Mouse (Mus musculus): ENCODE data around the gene Cd9. TPM values are rescaled to one million over a fixed set of nuclear protein-coding genes. Genes with fewer than 3 reads are reported as not detected.

The Cd9 gene
- polyA plus RNA-seq, 1 experiment from 2014 or later, result 243 TPM

DNA sequence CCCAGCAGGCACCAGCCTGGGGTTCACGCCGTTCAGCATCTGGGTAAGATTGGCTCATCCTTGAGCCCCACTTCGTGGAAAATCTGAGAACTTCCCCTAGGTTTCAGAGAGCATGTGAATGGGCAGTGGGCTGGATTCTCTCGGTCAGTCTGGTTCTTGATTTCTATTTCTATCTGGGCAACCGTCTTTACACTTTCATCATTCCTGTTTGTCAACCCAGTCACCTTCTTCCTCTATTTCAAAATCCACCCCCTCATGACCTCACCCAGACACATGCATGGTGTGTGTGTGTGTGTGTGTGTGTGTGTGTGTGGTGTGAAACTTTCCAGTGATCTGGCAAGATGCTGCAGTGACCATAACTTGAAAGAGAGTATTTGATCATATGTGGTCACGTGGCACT is 49.2 kb downstream of the Cd9 start:
- Histone ChIP-seq H3K27ac (ENCODE audit: low read depth) (no peak overlapping the region), H3K4me3 (ENCODE audit: low read depth, low read length) (no peak overlapping the region), H3K4me2 (ENCODE audit: low read depth, low read length) (no peak overlapping the region), H3K9ac (replicated peaks) (no peak overlapping the region), H3K9me3 (ENCODE audit: low read length) (no peaks in the 10 kb centered on the region), H3K4me1 (ENCODE audit: insufficient read depth) (no peaks in the 10 kb centered on the region), H3K36me3 (replicated peaks; ENCODE audit: insufficient read depth, low read length) (no peaks in the 10 kb centered on the region), H3K27me3 (ENCODE audit: insufficient read depth, low read length) (no peaks in the 10 kb centered on the region)
- ATAC-seq (peak; percentile 80), DNase-seq (peak; percentile 56)
- TF ChIP-seq CTCF (IDR thresholded peaks at IDR 0.05; ENCODE audit: low read depth) (no peak), EP300 (IDR thresholded peaks at IDR 0.05; ENCODE audit: low read depth) (0 out of 2 replicates have a peak, but pooled peaks have one; percentile 22)
- 38% methylated on average over 6 of the region's 6 CpGs for WGBS (ENCODE audit: insufficient replicate concordance)

DNA sequence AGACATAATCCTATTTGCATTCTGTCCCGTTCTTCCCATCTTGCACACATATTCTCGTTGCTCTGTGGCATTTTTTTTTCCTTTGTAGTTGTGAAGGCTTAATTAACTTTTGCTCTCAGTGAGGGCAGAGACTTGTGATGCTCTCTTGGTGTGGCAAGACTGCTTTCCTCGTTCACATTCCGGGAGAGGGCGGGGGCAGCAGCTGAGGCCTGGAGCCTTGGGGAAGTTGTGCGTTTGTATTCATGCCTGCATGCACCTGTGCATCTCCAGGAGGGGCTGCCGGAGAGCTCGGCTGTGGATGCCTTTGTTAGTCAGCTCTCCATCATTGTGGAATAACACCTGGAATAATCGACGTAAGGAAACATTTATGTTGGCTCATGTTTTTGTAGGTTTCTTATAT is 52.0 kb downstream of the Cd9 start:
- Histone ChIP-seq H3K4me2 (ENCODE audit: low read depth, low read length) (no peak overlapping the region), H3K4me3 (ENCODE audit: low read depth, low read length) (no peak overlapping the region), H3K9ac (replicated peaks) (no peak overlapping the region), H3K27ac (ENCODE audit: low read depth) (no peak overlapping the region), H3K4me1 (ENCODE audit: insufficient read depth) (no peaks in the 10 kb centered on the region), H3K27me3 (ENCODE audit: insufficient read depth, low read length) (no peaks in the 10 kb centered on the region), H3K36me3 (replicated peaks; ENCODE audit: insufficient read depth, low read length) (no peaks in the 10 kb centered on the region), H3K9me3 (ENCODE audit: low read length) (no peaks in the 10 kb centered on the region)
- ATAC-seq (no peak), DNase-seq (no peak)
- 71% methylated on average over 10 of the region's 10 CpGs for WGBS (ENCODE audit: insufficient replicate concordance)
- TF ChIP-seq CTCF (IDR thresholded peaks at IDR 0.05; ENCODE audit: low read depth) (no peak), EP300 (IDR thresholded peaks at IDR 0.05; ENCODE audit: low read depth) (no peak)

DNA sequence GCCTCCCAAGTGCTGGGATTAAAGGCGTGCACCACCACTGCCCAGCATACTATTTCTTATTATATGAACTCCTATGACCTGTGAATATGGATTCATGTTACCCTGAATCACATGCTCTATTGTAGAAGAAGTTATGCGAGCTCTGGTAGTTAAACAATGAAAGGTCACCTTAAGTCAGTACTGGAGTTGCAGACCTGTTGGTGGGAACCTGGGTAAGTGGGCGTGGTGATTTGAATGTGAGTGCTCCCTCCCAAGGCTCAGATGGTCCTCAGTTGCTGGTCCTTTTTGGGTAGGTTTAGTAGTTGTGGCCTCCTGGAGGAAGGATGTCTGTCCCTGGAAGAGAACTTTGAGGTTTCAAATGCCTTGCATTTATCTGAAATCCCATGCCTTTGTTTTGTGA is 57.8 kb downstream of the Cd9 start:
- Histone ChIP-seq H3K9ac (replicated peaks) (no peak overlapping the region), H3K9me3 (ENCODE audit: low read length) (no peaks in the 10 kb centered on the region), H3K36me3 (replicated peaks; ENCODE audit: insufficient read depth, low read length) (no peaks in the 10 kb centered on the region), H3K4me3 (ENCODE audit: low read depth, low read length) (no peak overlapping the region), H3K4me1 (ENCODE audit: insufficient read depth) (0 out of 2 replicates have a peak, but pooled peaks cover 7% of the 10 kb centered on the region), H3K27ac (ENCODE audit: low read depth) (no peak overlapping the region), H3K27me3 (ENCODE audit: insufficient read depth, low read length) (no peaks in the 10 kb centered on the region), H3K4me2 (ENCODE audit: low read depth, low read length) (no peak overlapping the region)
- 74% methylated on average over 3 of the region's 3 CpGs for WGBS (ENCODE audit: insufficient replicate concordance)
- TF ChIP-seq CTCF (IDR thresholded peaks at IDR 0.05; ENCODE audit: low read depth), result no peak
- no peak for TF ChIP-seq EP300 (IDR thresholded peaks at IDR 0.05; ENCODE audit: low read depth)
- DNase-seq (no peak), ATAC-seq (no peak)

DNA sequence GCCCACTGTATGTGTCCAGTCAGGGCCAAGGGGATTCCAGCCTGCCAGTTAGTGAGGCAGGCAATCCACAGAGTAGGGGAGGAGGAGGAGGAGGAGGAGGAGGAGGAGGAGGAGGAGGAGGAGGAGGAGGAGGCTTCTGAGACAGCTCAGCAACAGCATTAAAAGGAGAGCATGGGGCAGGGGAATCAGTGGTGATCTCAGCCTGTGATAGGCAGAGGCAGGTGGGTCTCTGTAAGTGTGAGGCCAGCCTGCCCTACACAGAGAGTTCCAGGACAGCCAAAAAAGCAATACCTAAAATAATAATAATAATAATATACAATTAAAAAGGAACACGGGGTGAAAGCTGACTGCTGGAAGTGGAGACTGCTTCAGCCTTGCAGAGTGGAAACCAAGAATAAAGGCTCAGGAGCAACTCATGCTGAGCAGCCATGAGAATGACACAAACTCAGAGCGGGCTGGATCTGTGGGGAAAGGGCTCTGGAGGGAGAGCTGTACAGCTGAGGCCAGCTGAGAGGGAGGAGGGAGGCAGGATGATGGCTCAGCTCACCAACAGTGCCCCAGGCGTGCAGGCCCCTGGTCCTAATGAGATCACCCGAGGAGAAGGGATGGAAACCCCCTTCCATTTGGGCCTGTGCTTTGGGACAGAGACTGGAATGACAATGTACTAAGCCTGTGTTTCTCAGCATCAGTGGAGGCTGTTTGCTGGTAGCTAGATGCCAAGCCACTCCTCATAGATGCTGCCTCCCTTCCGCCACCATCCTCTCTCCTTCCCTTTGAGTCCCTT is 59.7 kb downstream of the Cd9 start:
- no peak overlapping the region for H3K4me2 ChIP-seq (ENCODE audit: low read depth, low read length)
- peaks cover 7% of the 10 kb centered on the region; the same call in 1 of the 2 replicates for H3K4me1 ChIP-seq (ENCODE audit: insufficient read depth)
- H3K36me3 ChIP-seq (replicated peaks; ENCODE audit: insufficient read depth, low read length), result no peaks in the 10 kb centered on the region
- no peak for DNase-seq
- H3K27ac ChIP-seq (ENCODE audit: low read depth), result no peak overlapping the region
- H3K9ac ChIP-seq (replicated peaks), result no peak overlapping the region
- 71% methylated on average over 5 of the region's 5 CpGs for WGBS (ENCODE audit: insufficient replicate concordance)
- H3K9me3 ChIP-seq (ENCODE audit: low read length), result no peaks in the 10 kb centered on the region
- H3K4me3 ChIP-seq (ENCODE audit: low read depth, low read length), result no peak overlapping the region
- no peaks in the 10 kb centered on the region for H3K27me3 ChIP-seq (ENCODE audit: insufficient read depth, low read length)
- ATAC-seq, result no peak
- TF ChIP-seq CTCF (IDR thresholded peaks at IDR 0.05; ENCODE audit: low read depth), result no peak
- no peak for TF ChIP-seq EP300 (IDR thresholded peaks at IDR 0.05; ENCODE audit: low read depth)

DNA sequence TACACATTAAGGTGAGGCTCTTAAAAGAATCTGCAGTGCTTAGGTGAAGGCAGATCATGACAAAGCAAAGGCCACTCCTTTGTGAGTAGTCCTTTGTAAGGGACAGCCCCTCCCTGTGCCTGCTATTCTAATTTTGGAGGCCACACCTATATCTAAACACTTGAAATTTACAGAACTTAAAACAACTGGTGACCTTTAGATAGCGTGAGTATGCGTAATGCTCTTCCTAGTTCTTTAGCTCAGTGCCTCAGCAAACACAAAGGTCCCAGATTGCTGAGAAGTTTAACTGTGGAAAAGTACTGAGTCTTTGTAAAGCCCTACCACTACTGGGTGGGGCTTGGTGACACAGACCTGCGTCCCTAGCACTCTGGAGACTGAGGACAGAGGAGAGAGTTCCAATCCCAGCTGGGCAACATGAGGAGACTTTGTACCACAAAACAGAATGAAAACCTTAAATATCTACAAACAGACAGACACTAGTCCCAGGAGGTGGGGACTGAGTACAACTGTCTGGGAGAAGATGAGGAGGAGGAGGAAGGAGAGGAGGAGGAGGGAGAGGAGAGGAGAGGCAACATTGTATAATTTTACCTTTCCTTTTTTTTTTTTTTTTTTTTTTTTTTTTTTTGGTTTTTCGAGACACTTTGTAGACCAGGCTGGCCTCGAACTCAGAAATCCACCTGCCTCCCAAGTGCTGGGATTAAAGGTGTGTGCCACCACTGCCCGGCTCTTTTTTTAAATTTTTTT is 60.7 kb downstream of the Cd9 start:
- H3K27ac ChIP-seq (ENCODE audit: low read depth), result no peak overlapping the region; the same call in 1 of the 2 replicates
- DNase-seq, result no peak

DNA sequence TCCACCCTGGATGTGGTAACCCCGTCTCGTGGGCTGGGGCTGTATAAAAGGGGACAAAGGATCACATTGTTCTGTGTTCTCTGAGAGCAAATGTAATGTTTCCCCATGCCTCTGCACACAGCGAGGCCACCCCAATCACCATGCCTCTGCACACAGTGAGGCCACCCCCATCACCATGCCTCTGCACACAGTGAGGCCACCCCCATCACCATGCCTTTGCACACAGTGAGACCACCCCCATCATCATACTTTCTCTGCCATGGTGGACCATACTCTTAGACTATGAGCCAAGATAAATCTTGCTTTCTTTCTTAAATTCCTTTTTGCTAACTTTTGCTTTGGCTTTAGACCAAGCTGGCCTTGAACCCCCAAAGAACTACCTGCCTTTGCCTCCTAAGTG is 61.3 kb downstream of the Cd9 start:
- Histone ChIP-seq H3K27me3 (ENCODE audit: insufficient read depth, low read length) (no peaks in the 10 kb centered on the region), H3K4me3 (ENCODE audit: low read depth, low read length) (no peak overlapping the region), H3K9me3 (ENCODE audit: low read length) (no peaks in the 10 kb centered on the region), H3K4me2 (ENCODE audit: low read depth, low read length) (no peak overlapping the region), H3K4me1 (ENCODE audit: insufficient read depth) (peaks cover 7% of the 10 kb centered on the region; the same call in 1 of the 2 replicates), H3K36me3 (replicated peaks; ENCODE audit: insufficient read depth, low read length) (no peaks in the 10 kb centered on the region), H3K27ac (ENCODE audit: low read depth) (no peak overlapping the region), H3K9ac (replicated peaks) (no peak overlapping the region)
- DNase-seq (no peak), ATAC-seq (no peak)
- 71% methylated on average over 3 of the region's 3 CpGs for WGBS (ENCODE audit: insufficient replicate concordance)
- TF ChIP-seq CTCF (IDR thresholded peaks at IDR 0.05; ENCODE audit: low read depth) (no peak), EP300 (IDR thresholded peaks at IDR 0.05; ENCODE audit: low read depth) (no peak)

More for the DNA sequence above, 60.7 kb downstream of the Cd9 start:
- no peaks in the 10 kb centered on the region for H3K36me3 ChIP-seq (replicated peaks; ENCODE audit: insufficient read depth, low read length)
- no peaks in the 10 kb centered on the region for H3K9me3 ChIP-seq (ENCODE audit: low read length)
- H3K4me2 ChIP-seq (ENCODE audit: low read depth, low read length), result no peak overlapping the region
- H3K4me3 ChIP-seq (ENCODE audit: low read depth, low read length), result no peak overlapping the region
- no peak overlapping the region for H3K9ac ChIP-seq (replicated peaks)
- H3K4me1 ChIP-seq (ENCODE audit: insufficient read depth), result peaks cover 7% of the 10 kb centered on the region; the same call in 1 of the 2 replicates
- TF ChIP-seq EP300 (IDR thresholded peaks at IDR 0.05; ENCODE audit: low read depth) (no peak), CTCF (IDR thresholded peaks at IDR 0.05; ENCODE audit: low read depth) (no peak)
- ATAC-seq, result no peak
- no peaks in the 10 kb centered on the region for H3K27me3 ChIP-seq (ENCODE audit: insufficient read depth, low read length)
- WGBS (ENCODE audit: insufficient replicate concordance), result 53% methylated on average over 6 of the region's 6 CpGs

Measured in liver, postnatal 0 days (tissue).